Mouse (Mus musculus) liver, adult 2 months (tissue): ENCODE measurements around the gene Atl2.

Experiments used
- CTCF ChIP-seq: fragments of 200-500 bp; IDR thresholded peaks from 2 replicates; pipeline ENCODE4 v1.5.1; 2011; ENCODE audit warnings: low read depth, low read length, control low read depth
- POLR2A ChIP-seq: fragments of 200-500 bp; IDR thresholded peaks from 2 replicates; pipeline ENCODE4 v1.6.1; 2011; ENCODE audit warnings: low read length, control low read depth; ENCODE audit not compliant: insufficient read depth; ENCODE audit errors: extremely low read depth

- TF ChIP-seq POLR2A (no peak), CTCF (no peak)
These were observed 2.3 kb upstream of the Atl2 start for GRCm38 (mm10) chr17:79898156-79898746.
